Mouse (Mus musculus): ENCODE data around the gene Gcnt3.
A peak's percentile ranks its signal among the peaks of the same experiment; 100 is the strongest.
"Not testable (repeated sequence)": the region's sequence is repeated elsewhere in the genome, so short reads cannot be mapped to it uniquely, and the experiment has no call there.

The Gcnt3 gene

GRCm38 (mm10) chr9:70042935-70043334 is 5.0 kb upstream of the Gcnt3 start:
- no peak for DNase-seq (ENCODE audit: low spot score in 2 of 2)

- DNase-seq (ENCODE audit: low spot score in 2 of 2) = no peak
Observed at GRCm38 (mm10) chr9:70042137-70042536, 4.2 kb upstream of the Gcnt3 start.

GRCm38 (mm10) chr9:70040570-70040969 is 2.7 kb upstream of the Gcnt3 start:
- no peak for DNase-seq (ENCODE audit: low spot score in 2 of 2)

GRCm38 (mm10) chr9:70039597-70040385 is 1.9 kb upstream of the Gcnt3 start:
- DNase-seq (ENCODE audit: low spot score in 2 of 2) = no peak

- DNase-seq (ENCODE audit: low spot score in 2 of 2) = no peak
Observed at GRCm38 (mm10) chr9:70036646-70037045, 1.2 kb downstream of the Gcnt3 start.

- DNase-seq (ENCODE audit: low spot score in 2 of 2) = no peak
Observed at GRCm38 (mm10) chr9:70034702-70035101, 3.2 kb downstream of the Gcnt3 start.

GRCm38 (mm10) chr9:70033056-70033455 is 4.8 kb downstream of the Gcnt3 start:
- DNase-seq (ENCODE audit: low spot score in 2 of 2) = no peak

GRCm38 (mm10) chr9:70032167-70032566 is 5.7 kb downstream of the Gcnt3 start:
- no peak for DNase-seq (ENCODE audit: low spot score in 2 of 2)

- DNase-seq (ENCODE audit: low spot score in 2 of 2) = no peak
Observed at GRCm38 (mm10) chr9:70025365-70026012, 12.4 kb downstream of the Gcnt3 start.

- DNase-seq (ENCODE audit: low spot score in 2 of 2) = no peak
Observed at GRCm38 (mm10) chr9:70024648-70025047, 13.2 kb downstream of the Gcnt3 start.

- DNase-seq (ENCODE audit: low spot score in 2 of 2) = not testable (repeated sequence)
Observed at GRCm38 (mm10) chr9:70023615-70024014, 14.3 kb downstream of the Gcnt3 start.

GRCm38 (mm10) chr9:70022083-70022482 is 15.8 kb downstream of the Gcnt3 start:
- DNase-seq (ENCODE audit: low spot score in 2 of 2) = no peak

GRCm38 (mm10) chr9:70021610-70022009 is 16.3 kb downstream of the Gcnt3 start:
- no peak for DNase-seq (ENCODE audit: low spot score in 2 of 2)

GRCm38 (mm10) chr9:70018879-70019278 is 19.0 kb downstream of the Gcnt3 start:
- DNase-seq (ENCODE audit: low spot score in 2 of 2) = no peak

GRCm38 (mm10) chr9:70015632-70016031 is 22.3 kb downstream of the Gcnt3 start:
- DNase-seq (ENCODE audit: low spot score in 2 of 2) = no peak

GRCm38 (mm10) chr9:70012408-70012901 is 25.4 kb downstream of the Gcnt3 start, which contains the start of gene Gtf2a2:
Gene Gtf2a2, plus strand, starts transcription at chr9:70012550.
- peak; percentile 93 to 97 for DNase-seq (ENCODE audit: low spot score in 2 of 2)

- no peak for DNase-seq (ENCODE audit: low spot score in 2 of 2)
Observed at GRCm38 (mm10) chr9:70011537-70012407, 26.1 kb downstream of the Gcnt3 start.

- no peak for DNase-seq (ENCODE audit: low spot score in 2 of 2)
Observed at GRCm38 (mm10) chr9:70010781-70011473, 27.0 kb downstream of the Gcnt3 start.

- no peak for DNase-seq (ENCODE audit: low spot score in 2 of 2)
Observed at GRCm38 (mm10) chr9:70009754-70010304, 28.1 kb downstream of the Gcnt3 start.

GRCm38 (mm10) chr9:70007506-70008248 is 30.2 kb downstream of the Gcnt3 start:
- DNase-seq (ENCODE audit: low spot score in 2 of 2) = no peak
